Mouse (Mus musculus) lung, adult 2 months (tissue): ENCODE results near the gene Prkrip1.

Experiments
- CTCF ChIP-seq: fragments of 200-500 bp; IDR thresholded peaks from 2 replicates; pipeline ENCODE4 v1.5.1; 2011; ENCODE audit warnings: mild to moderate bottlenecking, low read length, control low read depth; ENCODE audit not compliant: insufficient read depth
- POLR2A ChIP-seq: fragments of 200-500 bp; IDR thresholded peaks from 2 replicates; pipeline ENCODE4 v1.6.1; 2011; ENCODE audit warnings: low read depth, mild to moderate bottlenecking, control low read depth, low read length, borderline replicate concordance; ENCODE audit errors: extremely low read depth

DNA sequence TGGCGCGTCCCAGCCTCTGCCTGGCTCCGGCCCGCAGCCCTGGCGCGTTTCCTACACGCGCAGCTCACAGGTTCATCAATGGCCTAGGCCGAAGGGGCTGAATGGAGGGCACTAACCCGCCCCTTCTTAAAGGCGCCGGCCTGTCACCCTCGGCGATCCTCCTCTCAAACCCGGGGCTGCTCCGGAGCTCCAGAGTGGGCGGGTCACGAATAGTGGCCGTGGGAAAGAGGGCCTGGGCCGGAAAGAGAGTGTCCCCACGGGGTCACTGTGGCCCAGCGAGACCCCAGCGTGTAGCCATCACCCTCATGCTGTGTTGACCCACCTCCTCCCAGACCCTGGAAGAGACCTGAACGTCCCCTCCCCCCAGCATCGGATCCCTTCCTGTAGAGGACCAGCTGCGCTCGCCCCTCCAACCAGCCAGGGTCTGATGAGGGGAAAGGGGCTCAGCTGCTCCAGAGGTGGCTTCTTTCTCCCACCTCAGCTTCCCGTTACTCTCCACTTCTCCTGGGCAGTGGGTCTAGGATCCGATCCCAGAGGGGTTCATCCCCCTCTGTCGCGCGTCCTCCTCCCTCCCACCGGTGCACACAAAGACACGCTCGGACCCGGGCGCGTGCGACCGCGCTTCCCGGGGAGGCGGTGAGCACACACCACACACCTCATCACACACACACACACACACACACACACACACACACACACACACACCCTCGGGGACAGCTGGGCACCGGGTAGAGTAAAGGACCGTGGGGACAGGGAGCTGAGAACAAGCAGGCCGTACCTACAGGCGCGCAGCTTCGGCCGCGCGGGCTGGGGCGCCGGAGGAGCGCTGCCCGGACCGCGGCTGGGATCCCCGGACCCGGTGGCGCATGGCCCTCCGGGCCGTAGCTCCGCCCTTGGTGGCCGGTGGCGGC lies 45.3 kb upstream of the Prkrip1 start:
- no peak for TF ChIP-seq POLR2A
- TF ChIP-seq CTCF = no peak
